Mouse (Mus musculus) heart, embryonic 14.5 days (tissue): Measurements from ENCODE around the gene Lrtm1. TPM values are rescaled to one million over a fixed set of nuclear protein-coding genes. Genes with fewer than 3 reads are reported as not detected.

Source experiments
- ATAC-seq: fragments of 200-750 bp; cut with Nextera tagmentation; 2 replicates; pipeline ENCODE4 v1.8.0; 2017; ENCODE audit warnings: low read depth, moderate TSS enrichment; ENCODE audit not compliant: insufficient number of reproducible peaks, insufficient read depth, low FRiP score
- H3K27ac ChIP-seq, 2 experiments: fragments of 200-500 bp in 1 of 2; fragments of 300-500 bp in 1 of 2; sonication (generic) in 1 of 2; replicated peaks in 1 of 2; 2 replicates each; pipeline ENCODE4 v1.5.1; 2012 to 2014; ENCODE audit warnings: low read depth in 2 of 2, low read length in 2 of 2, control low read depth in 1 of 2, mild to moderate bottlenecking in 1 of 2, mixed read lengths in 1 of 2; ENCODE audit not compliant: control insufficient read depth in 1 of 2, insufficient read depth in 1 of 2
- H3K27me3 ChIP-seq: fragments of 300-500 bp; sonication (generic); 2 replicates; pipeline ENCODE4 v1.6.1; 2014; ENCODE audit warnings: mild to moderate bottlenecking, low read length, control low read depth; ENCODE audit not compliant: control insufficient read depth, insufficient read depth
- H3K36me3 ChIP-seq: fragments of 300-500 bp; sonication (generic); 2 replicates; pipeline ENCODE4 v1.6.1; 2014; ENCODE audit warnings: mild to moderate bottlenecking, control low read depth, low read length, mixed read lengths; ENCODE audit not compliant: control insufficient read depth, insufficient read depth
- H3K4me1 ChIP-seq, 2 experiments: fragments of 200-500 bp in 1 of 2; fragments of 300-500 bp in 1 of 2; sonication (generic) in 1 of 2; 2 replicates each; pipeline ENCODE4 v1.6.1; 2012 to 2014; ENCODE audit warnings: low read length in 2 of 2, control low read depth in 1 of 2, mixed read lengths in 1 of 2; ENCODE audit not compliant: control insufficient read depth in 2 of 2, insufficient read depth in 2 of 2
- H3K4me2 ChIP-seq: fragments of 300-500 bp; sonication (generic); 2 replicates; pipeline ENCODE4 v1.6.1; 2014; ENCODE audit warnings: mild to moderate bottlenecking, low read length
- H3K4me3 ChIP-seq, 2 experiments: fragments of 200-500 bp in 1 of 2; fragments of 300-500 bp in 1 of 2; sonication (generic) in 1 of 2; 2 replicates each; pipeline ENCODE4 v1.5.1; 2012 to 2014; ENCODE audit warnings: low read length in 2 of 2, mild to moderate bottlenecking in 2 of 2, control low read depth in 1 of 2, low read depth in 1 of 2, moderate library complexity in 1 of 2; ENCODE audit not compliant: control insufficient read depth in 1 of 2, insufficient read depth in 1 of 2
- H3K9ac ChIP-seq: fragments of 300-500 bp; sonication (generic); 2 replicates; pipeline ENCODE4 v1.6.1; 2014; ENCODE audit warnings: mild to moderate bottlenecking, low read length
- H3K9me3 ChIP-seq: fragments of 300-500 bp; sonication (generic); 2 replicates; pipeline ENCODE4 v1.6.1; 2016; ENCODE audit warnings: low read length, control low read depth; ENCODE audit not compliant: control insufficient read depth
- WGBS: fragments of 180-500 bp; shearing (Covaris S2); extraction: QIAGEN DNeasy Blood & Tissue Kit; methylation state at CpG from one replicate; pipeline ENCODE4 v1.1.7; 2014; 5-methylcytosine and 5-hydroxymethylcytosine counted together
- polyA plus RNA-seq: library from polyadenylated mRNA; unstranded; fragments of >200 nt; fragmentation: Nextera tagmentation; extraction: Ambion mirVana; gene quantifications from 2 replicates; pipeline ENCODE4 v1.2.1, GENCODE M21; 2014

Gene Lrtm1
- polyA plus RNA-seq, 1 experiment from 2014 or later, result 2.1 TPM

- no peak overlapping the region for H3K27ac ChIP-seq
- H3K4me1 ChIP-seq, result peaks cover 4 to 9% of the 10 kb centered on the region in 2 experiments; a peak in 2 of 4 replicates
- 89% methylated on average over 4 of the region's 4 CpGs for WGBS
- no peaks in the 10 kb centered on the region for H3K27me3 ChIP-seq
- no peaks in the 10 kb centered on the region for H3K9me3 ChIP-seq
- H3K4me3 ChIP-seq, result no peak overlapping the region
- H3K4me2 ChIP-seq, result no peak overlapping the region
- H3K36me3 ChIP-seq, result no peaks in the 10 kb centered on the region
- no peak overlapping the region for H3K9ac ChIP-seq
- no peak for ATAC-seq
Measured at GRCm38 (mm10) chr14:29023246-29023645, 5.2 kb downstream of the Lrtm1 start.

GRCm38 (mm10) chr14:29025335-29025734 lies 7.3 kb downstream of the Lrtm1 start:
- Histone ChIP-seq H3K4me1 (peaks cover 7 to 10% of the 10 kb centered on the region in 2 experiments; a peak in 3 of 4 replicates), H3K9me3 (no peaks in the 10 kb centered on the region), H3K4me2 (no peak overlapping the region), H3K27ac (no peak overlapping the region), H3K9ac (no peak overlapping the region), H3K27me3 (no peaks in the 10 kb centered on the region), H3K36me3 (no peaks in the 10 kb centered on the region), H3K4me3 (no peak overlapping the region)
- ATAC-seq, result no peak
- WGBS, result 63% methylated on average over 6 of the region's 6 CpGs

GRCm38 (mm10) chr14:29027276-29027675 lies 9.3 kb downstream of the Lrtm1 start:
- Histone ChIP-seq H3K27ac (no peak overlapping the region), H3K9me3 (no peaks in the 10 kb centered on the region), H3K36me3 (no peaks in the 10 kb centered on the region), H3K4me3 (no peak overlapping the region), H3K4me1 (peaks cover 12 to 16% of the 10 kb centered on the region in 2 experiments), H3K9ac (no peak overlapping the region), H3K4me2 (no peak overlapping the region), H3K27me3 (no peaks in the 10 kb centered on the region)
- 86% methylated on average over 5 of the region's 5 CpGs for WGBS
- no peak for ATAC-seq

GRCm38 (mm10) chr14:29028391-29029106 lies 10.5 kb downstream of the Lrtm1 start:
- Histone ChIP-seq H3K9ac (no peak overlapping the region), H3K4me2 (no peak overlapping the region), H3K9me3 (no peaks in the 10 kb centered on the region), H3K4me3 (no peak overlapping the region), H3K36me3 (no peaks in the 10 kb centered on the region), H3K27me3 (no peaks in the 10 kb centered on the region), H3K4me1 (peaks cover 12 to 14% of the 10 kb centered on the region in 2 experiments), H3K27ac (no peak overlapping the region)
- ATAC-seq, result no peak
- WGBS, result 87% methylated on average over 6 of the region's 6 CpGs

- Histone ChIP-seq H3K27ac (no peak overlapping the region), H3K4me1 (peaks cover 12% of the 10 kb centered on the region in 2 experiments), H3K27me3 (no peaks in the 10 kb centered on the region), H3K9ac (no peak overlapping the region), H3K9me3 (no peaks in the 10 kb centered on the region), H3K4me2 (no peak overlapping the region), H3K4me3 (no peak overlapping the region), H3K36me3 (no peaks in the 10 kb centered on the region)
- ATAC-seq, result no peak
- 83% methylated on average over 2 of the region's 2 CpGs for WGBS
Measured at GRCm38 (mm10) chr14:29029107-29029469, 11.1 kb downstream of the Lrtm1 start.

GRCm38 (mm10) chr14:29029896-29030420 lies 11.9 kb downstream of the Lrtm1 start:
- H3K36me3 ChIP-seq, result no peaks in the 10 kb centered on the region
- WGBS, result 32% methylated on average over 11 of the region's 11 CpGs
- no peak overlapping the region for H3K4me3 ChIP-seq
- no peak overlapping the region for H3K4me2 ChIP-seq
- H3K27ac ChIP-seq, result no peak overlapping the region
- H3K9me3 ChIP-seq, result no peaks in the 10 kb centered on the region
- ATAC-seq, result no peak
- no peaks in the 10 kb centered on the region for H3K27me3 ChIP-seq
- H3K4me1 ChIP-seq, result peaks cover 12% of the 10 kb centered on the region in 2 experiments
- H3K9ac ChIP-seq, result no peak overlapping the region

- no peak for ATAC-seq
- H3K4me2 ChIP-seq, result no peak overlapping the region
- no peaks in the 10 kb centered on the region for H3K27me3 ChIP-seq
- H3K4me1 ChIP-seq, result peaks cover 12% of the 10 kb centered on the region in 2 experiments
- 40% methylated on average over 9 of the region's 9 CpGs for WGBS
- H3K36me3 ChIP-seq, result no peaks in the 10 kb centered on the region
- no peak overlapping the region for H3K9ac ChIP-seq
- no peaks in the 10 kb centered on the region for H3K9me3 ChIP-seq
- H3K27ac ChIP-seq, result no peak overlapping the region
- no peak overlapping the region for H3K4me3 ChIP-seq
Measured at GRCm38 (mm10) chr14:29030519-29030918, 12.5 kb downstream of the Lrtm1 start.
